Mouse (Mus musculus): ENCODE measurements at regions not wholly inside any gene's neighbourhood (a gene's known extent, or its start where the extent isn't known, plus 50 kb on each side); places are given as distances from the start of the nearest gene placed in this dataset.

DNA sequence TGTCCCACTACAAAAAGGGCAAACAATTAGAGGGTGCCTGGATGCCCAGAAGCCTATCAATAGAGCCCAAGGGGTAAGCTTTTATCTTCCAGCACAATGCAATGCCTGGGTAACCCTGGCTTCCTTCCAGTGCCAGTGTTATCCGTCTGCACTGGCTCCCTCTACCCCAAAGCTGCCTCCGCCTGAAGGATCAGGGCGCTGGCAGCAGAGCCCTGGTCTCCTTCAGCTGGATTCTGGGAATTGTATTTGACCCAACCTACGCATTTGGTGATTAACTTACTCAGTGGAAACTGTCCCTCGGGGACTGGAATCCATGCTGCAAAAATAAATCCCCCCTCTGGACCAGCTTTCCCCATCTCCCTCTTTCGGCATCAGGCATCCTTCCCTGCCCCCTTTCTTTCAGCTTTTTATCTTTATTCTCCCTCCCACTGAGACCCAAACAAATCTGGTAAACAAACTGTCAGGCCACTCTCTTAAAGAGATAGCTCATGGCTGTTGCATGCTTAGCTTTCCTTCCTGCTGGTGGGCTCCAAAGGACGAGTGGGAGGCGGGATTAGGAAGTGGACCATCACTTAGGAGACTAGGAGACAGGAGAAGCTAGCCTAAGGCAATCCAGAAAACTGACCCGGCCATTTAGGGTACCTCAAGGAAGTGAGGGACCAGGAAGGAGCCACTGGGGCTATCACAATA lies 111.5 kb upstream of the Haao start:
- no peaks in the 10 kb centered on the region for H3K27me3 ChIP-seq (ENCODE audit: control insufficient read depth, insufficient read depth, low read length)
- no peak overlapping the region for H3K9ac ChIP-seq
- H3K4me3 ChIP-seq (replicated peaks; ENCODE audit: low read length), result no peak overlapping the region
- no peak overlapping the region for H3K4me2 ChIP-seq (replicated peaks)
- DNase-seq (ENCODE audit: low spot score), result peak; percentile 59
- no peaks in the 10 kb centered on the region for H3K9me3 ChIP-seq (ENCODE audit: control insufficient read depth, low read length)
- no peak overlapping the region for H3K27ac ChIP-seq
- no peak for ATAC-seq (ENCODE audit: low FRiP score)
- 32% methylated on average over 9 of the region's 9 CpGs for WGBS
- H3K4me1 ChIP-seq (replicated peaks; ENCODE audit: control insufficient read depth, insufficient read depth, low read length), result peaks cover 28% of the 10 kb centered on the region
- H3K36me3 ChIP-seq (replicated peaks; ENCODE audit: control insufficient read depth, insufficient read depth), result no peaks in the 10 kb centered on the region

DNA sequence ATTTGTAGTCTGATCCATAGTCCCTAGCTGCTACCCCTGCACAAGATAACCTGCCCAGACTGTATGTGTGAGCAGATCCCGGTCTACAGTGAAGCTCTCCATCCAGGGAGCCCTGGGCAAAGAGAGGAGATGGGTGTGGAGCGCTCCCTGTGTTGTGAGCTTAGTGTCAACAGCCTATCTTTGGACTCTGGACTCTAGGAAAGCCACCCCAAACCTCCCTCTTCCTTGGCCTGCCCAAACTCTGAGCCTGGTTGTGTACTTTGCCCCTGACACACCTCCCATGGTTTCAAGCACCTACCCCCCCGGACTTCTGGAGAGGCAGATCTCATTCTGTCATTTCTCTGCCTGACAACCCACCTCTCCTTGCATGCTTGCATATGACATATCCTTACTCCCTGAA lies 110.9 kb upstream of the Haao start:
- no peak for ATAC-seq (ENCODE audit: low FRiP score)
- Histone ChIP-seq H3K4me2 (replicated peaks) (no peak overlapping the region), H3K4me3 (replicated peaks; ENCODE audit: low read length) (no peak overlapping the region), H3K9me3 (ENCODE audit: control insufficient read depth, low read length) (no peaks in the 10 kb centered on the region), H3K9ac (no peak overlapping the region), H3K4me1 (replicated peaks; ENCODE audit: control insufficient read depth, insufficient read depth, low read length) (peaks cover 34% of the 10 kb centered on the region), H3K27me3 (ENCODE audit: control insufficient read depth, insufficient read depth, low read length) (no peaks in the 10 kb centered on the region), H3K27ac (0 out of 2 replicates have a peak overlapping the region, but pooled peaks have one; percentile 23), H3K36me3 (replicated peaks; ENCODE audit: control insufficient read depth, insufficient read depth) (no peaks in the 10 kb centered on the region)
- no peak for DNase-seq (ENCODE audit: low spot score)
- 84% methylated on average over 3 of the region's 3 CpGs for WGBS

DNA sequence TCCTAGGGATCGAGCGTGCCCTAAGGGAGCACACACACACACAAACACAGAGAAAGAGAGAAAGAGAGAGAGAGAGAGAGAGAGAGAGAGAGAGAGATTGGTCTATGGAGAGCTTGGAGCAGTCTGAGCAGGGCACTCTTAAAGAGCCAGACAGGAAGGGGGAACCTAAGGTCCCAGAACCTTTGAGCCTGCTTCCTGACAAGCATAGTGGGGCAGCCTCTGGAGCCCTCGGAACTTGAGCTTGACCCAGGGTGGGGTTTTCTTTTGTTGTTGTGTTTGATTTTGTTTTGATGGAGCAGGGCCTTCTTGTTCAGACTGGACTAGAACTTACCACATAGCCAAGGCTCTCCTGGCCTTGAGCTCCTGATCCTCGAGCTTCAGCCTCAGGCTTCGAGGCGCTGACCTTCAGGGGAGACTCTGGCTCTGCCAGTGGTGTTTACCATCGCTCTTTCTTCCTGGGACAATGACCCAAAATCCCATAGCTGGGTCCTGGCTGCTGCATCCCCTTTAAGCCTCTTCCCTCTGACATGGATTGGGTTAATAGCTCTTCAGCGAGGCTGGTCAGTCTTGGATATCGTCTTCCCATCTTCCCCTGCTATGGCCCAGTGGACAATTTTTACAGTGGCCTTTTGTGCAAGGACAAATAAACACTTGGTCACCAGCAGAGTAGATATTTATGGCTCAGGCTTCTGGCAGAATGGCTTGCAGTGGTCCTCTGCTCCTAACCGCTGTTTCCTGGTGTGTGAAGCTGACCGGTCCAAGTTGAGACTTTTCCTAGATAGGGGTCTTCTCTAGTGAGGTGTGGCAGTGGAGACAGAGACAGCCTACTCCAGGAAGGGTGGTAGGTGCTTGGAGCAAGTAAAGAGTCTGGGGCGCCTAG lies 110.1 kb upstream of the Haao start:
- H3K36me3 ChIP-seq (replicated peaks; ENCODE audit: control insufficient read depth, insufficient read depth), result no peaks in the 10 kb centered on the region
- no peak overlapping the region for H3K4me3 ChIP-seq (replicated peaks; ENCODE audit: low read length)
- H3K4me1 ChIP-seq (replicated peaks; ENCODE audit: control insufficient read depth, insufficient read depth, low read length), result peaks cover 36% of the 10 kb centered on the region
- no peaks in the 10 kb centered on the region for H3K27me3 ChIP-seq (ENCODE audit: control insufficient read depth, insufficient read depth, low read length)
- ATAC-seq (ENCODE audit: low FRiP score) (no peak), DNase-seq (ENCODE audit: low spot score) (no peak)
- H3K4me2 ChIP-seq (replicated peaks), result no peak overlapping the region
- H3K9me3 ChIP-seq (ENCODE audit: control insufficient read depth, low read length), result no peaks in the 10 kb centered on the region
- WGBS, result 71% methylated on average over 10 of the region's 12 CpGs
- H3K27ac ChIP-seq, result 0 out of 2 replicates have a peak overlapping the region, but pooled peaks have one; percentile 23
- H3K9ac ChIP-seq, result no peak overlapping the region

DNA sequence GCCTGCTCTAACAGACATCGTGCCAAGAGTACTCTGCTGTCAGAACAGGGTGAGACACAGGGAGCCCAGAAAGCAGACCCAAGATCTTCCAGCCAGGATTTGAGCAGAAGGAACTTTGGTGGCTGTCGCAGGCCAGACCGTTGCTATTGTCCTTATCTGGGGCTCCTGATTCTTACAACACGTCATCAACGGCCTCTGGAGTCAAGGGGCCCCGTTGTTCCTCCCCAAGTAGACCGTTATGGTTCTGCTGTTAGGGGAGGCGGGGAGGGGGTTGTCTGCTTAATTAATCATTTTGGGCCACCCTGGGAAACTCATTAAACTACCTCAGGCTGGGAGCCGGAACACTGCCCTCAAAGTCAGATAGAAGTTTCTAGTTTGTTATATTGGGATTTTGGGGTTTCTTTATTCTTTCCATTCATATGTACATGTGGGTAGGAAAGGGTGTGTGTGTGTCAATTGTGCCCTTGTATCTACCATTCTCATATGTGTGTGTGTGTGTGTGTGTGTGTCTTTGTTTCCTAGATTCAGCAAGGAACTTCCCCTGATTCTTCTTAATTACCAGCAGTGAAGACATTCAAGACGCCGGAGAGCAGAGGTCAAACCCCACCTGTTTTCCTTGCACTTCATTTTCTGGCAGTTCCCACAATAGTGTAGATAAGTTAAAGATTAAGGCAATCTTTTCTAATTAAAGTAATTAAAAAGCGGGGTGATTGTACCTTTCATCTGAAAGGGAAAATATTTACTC lies 109.2 kb upstream of the Haao start:
- WGBS, result 54% methylated on average over 12 of the region's 12 CpGs
- H3K27ac ChIP-seq, result no peak overlapping the region

DNA sequence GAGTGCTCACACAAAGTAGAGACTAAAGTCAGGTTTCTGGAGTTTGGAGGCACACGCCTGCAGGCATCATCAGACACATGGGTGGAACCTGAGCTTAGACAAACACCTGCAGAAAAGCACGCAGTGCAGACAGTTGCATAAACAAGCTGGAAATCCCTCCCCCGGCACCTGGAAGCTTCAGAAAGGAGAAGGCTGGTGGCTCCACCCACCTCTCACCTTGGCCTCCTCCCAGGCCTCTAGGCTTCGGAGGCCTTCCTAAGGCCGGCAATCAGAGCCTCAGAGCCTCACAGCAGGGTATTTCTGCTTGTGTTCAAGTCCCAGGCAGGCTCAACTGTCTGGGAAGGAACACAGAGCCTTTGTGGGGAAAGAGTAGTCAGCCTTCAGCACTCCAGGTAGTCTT lies 108.2 kb upstream of the Haao start:
- Histone ChIP-seq H3K9me3 (ENCODE audit: control insufficient read depth, low read length) (no peaks in the 10 kb centered on the region), H3K4me3 (replicated peaks; ENCODE audit: low read length) (no peak overlapping the region), H3K27me3 (ENCODE audit: control insufficient read depth, insufficient read depth, low read length) (no peaks in the 10 kb centered on the region), H3K9ac (no peak overlapping the region), H3K27ac (no peak overlapping the region), H3K4me1 (replicated peaks; ENCODE audit: control insufficient read depth, insufficient read depth, low read length) (peaks cover 36% of the 10 kb centered on the region), H3K36me3 (replicated peaks; ENCODE audit: control insufficient read depth, insufficient read depth) (no peaks in the 10 kb centered on the region), H3K4me2 (replicated peaks) (no peak overlapping the region)
- DNase-seq (ENCODE audit: low spot score), result no peak
- 68% methylated on average over 5 of the region's 5 CpGs for WGBS
- ATAC-seq (ENCODE audit: low FRiP score), result no peak

More for the DNA sequence above, 109.2 kb upstream of the Haao start:
- ATAC-seq (ENCODE audit: low FRiP score) (no peak), DNase-seq (ENCODE audit: low spot score) (no peak)
- H3K9ac ChIP-seq, result no peak overlapping the region
- no peaks in the 10 kb centered on the region for H3K36me3 ChIP-seq (replicated peaks; ENCODE audit: control insufficient read depth, insufficient read depth)
- H3K4me3 ChIP-seq (replicated peaks; ENCODE audit: low read length), result no peak overlapping the region
- no peaks in the 10 kb centered on the region for H3K9me3 ChIP-seq (ENCODE audit: control insufficient read depth, low read length)
- H3K27me3 ChIP-seq (ENCODE audit: control insufficient read depth, insufficient read depth, low read length), result no peaks in the 10 kb centered on the region
- H3K4me1 ChIP-seq (replicated peaks; ENCODE audit: control insufficient read depth, insufficient read depth, low read length), result peaks cover 36% of the 10 kb centered on the region
- H3K4me2 ChIP-seq (replicated peaks), result no peak overlapping the region

DNA sequence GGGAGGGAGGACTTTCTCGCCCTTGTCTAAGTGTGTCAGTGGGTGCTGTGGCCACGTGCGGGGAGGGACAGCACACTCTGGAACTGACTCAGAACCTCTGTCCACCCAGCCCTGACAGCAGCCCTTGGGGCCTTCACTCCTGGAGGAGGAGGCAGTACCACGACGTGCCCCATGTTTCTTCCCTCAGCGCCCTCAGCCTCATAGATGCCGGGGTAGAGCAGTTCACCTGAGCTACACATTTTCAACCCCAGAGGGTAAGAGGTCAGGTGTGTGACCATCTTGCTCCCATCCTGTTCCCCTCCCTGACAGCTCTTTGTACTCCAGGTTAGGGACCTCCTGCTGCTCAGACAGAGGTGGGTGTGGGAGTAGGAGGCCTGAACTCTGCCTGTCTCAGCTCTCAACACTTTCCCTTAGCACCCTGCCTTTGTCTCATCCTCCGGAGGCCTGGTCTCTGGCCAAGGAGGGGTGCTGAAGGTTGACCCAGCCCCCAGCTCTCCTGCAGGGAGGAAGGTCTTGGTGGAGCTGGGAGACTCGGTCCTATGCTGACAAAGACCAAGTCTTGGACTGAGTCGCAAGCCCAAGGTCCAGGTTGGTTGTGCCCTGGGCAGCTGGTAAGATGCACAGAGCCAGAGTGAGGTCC lies 107.4 kb upstream of the Haao start:
- Histone ChIP-seq H3K27ac (peak overlapping the region; percentile 76), H3K27me3 (ENCODE audit: control insufficient read depth, insufficient read depth, low read length) (no peaks in the 10 kb centered on the region), H3K9ac (0 out of 2 replicates have a peak overlapping the region, but pooled peaks have one; percentile 2), H3K9me3 (ENCODE audit: control insufficient read depth, low read length) (no peaks in the 10 kb centered on the region), H3K36me3 (replicated peaks; ENCODE audit: control insufficient read depth, insufficient read depth) (no peaks in the 10 kb centered on the region), H3K4me1 (replicated peaks; ENCODE audit: control insufficient read depth, insufficient read depth, low read length) (peaks cover 36% of the 10 kb centered on the region), H3K4me3 (replicated peaks; ENCODE audit: low read length) (no peak overlapping the region), H3K4me2 (replicated peaks) (no peak overlapping the region)
- ATAC-seq (ENCODE audit: low FRiP score) (0 out of 2 replicates have a peak, but pooled peaks have one; percentile 4), DNase-seq (ENCODE audit: low spot score) (no peak)
- WGBS, result 57% methylated on average over 10 of the region's 10 CpGs

DNA sequence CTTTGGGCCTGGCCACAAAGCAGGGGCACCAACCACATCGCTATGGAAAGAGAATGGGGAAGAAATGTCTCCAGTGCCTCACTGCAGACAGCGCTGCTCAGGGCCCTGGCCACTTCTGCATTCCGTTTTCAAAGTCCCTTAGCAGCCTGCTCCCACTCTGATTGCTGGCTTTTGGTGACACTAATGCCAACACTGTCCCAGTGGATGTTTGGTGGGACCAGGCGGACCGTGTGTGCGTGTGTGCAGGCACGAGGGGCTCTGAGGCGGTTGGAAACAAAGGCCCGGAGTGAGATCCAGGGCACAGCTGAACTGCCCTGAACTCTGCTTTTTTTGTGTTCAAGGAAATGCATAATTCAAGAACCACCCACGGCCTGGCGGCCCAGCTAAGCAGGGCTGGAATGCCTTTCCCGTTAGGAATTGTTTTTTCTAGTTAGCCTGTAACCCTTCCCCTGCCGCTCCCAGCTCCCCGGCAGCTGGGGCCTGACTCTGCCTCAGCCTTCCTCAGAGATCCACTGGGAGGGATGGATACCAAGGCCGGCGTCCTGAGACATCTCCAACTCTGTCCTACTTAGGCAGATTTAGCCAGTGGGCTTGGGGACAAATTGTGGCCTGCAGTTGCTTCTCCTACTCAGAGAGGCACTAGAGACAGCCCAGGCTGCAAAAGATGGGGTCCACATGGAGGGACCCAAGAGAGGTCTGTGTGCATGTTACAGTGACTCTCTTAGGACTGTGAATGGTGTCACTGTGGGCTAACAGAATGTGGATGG lies 106.7 kb upstream of the Haao start:
- Histone ChIP-seq H3K4me1 (replicated peaks; ENCODE audit: control insufficient read depth, insufficient read depth, low read length) (peaks cover 30% of the 10 kb centered on the region), H3K9me3 (ENCODE audit: control insufficient read depth, low read length) (no peaks in the 10 kb centered on the region), H3K27me3 (ENCODE audit: control insufficient read depth, insufficient read depth, low read length) (no peaks in the 10 kb centered on the region), H3K9ac (0 out of 2 replicates have a peak overlapping the region, but pooled peaks have one; percentile 2), H3K4me2 (replicated peaks) (no peak overlapping the region), H3K36me3 (replicated peaks; ENCODE audit: control insufficient read depth, insufficient read depth) (no peaks in the 10 kb centered on the region), H3K27ac (peak overlapping the region; percentile 76), H3K4me3 (replicated peaks; ENCODE audit: low read length) (no peak overlapping the region)
- 6% methylated on average over 16 of the region's 16 CpGs for WGBS
- DNase-seq (ENCODE audit: low spot score), result peak; percentile 63
- ATAC-seq (ENCODE audit: low FRiP score), result peak; percentile 73

DNA sequence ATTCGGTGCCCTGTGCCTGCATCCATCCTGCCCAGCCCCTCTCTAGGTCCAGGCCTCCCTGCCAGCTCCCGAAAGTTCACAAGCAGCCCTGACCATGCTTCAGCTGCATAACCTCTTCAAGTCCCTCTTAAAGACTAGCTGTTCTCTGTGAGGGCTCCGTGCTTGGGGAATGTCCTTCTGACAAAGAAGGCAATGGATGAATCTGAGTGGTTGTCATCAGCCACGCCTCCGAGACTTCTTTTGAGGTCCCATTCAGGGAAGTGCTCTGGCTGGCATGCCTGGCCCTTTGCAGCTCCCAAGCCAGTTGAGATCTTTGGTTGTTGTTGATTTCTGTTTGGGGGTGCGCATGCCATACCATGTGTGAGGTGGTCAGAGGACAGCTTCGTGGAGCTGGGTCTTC lies 105.9 kb upstream of the Haao start:
- ATAC-seq (ENCODE audit: low FRiP score) (no peak), DNase-seq (ENCODE audit: low spot score) (no peak)
- no peak overlapping the region for H3K4me2 ChIP-seq (replicated peaks)
- no peaks in the 10 kb centered on the region for H3K9me3 ChIP-seq (ENCODE audit: control insufficient read depth, low read length)
- H3K9ac ChIP-seq, result no peak overlapping the region
- no peak overlapping the region for H3K4me3 ChIP-seq (replicated peaks; ENCODE audit: low read length)
- H3K27me3 ChIP-seq (ENCODE audit: control insufficient read depth, insufficient read depth, low read length), result no peaks in the 10 kb centered on the region
- peak overlapping the region; percentile 76 for H3K27ac ChIP-seq
- H3K36me3 ChIP-seq (replicated peaks; ENCODE audit: control insufficient read depth, insufficient read depth), result no peaks in the 10 kb centered on the region
- WGBS, result 44% methylated on average over 7 of the region's 7 CpGs
- peaks cover 26% of the 10 kb centered on the region for H3K4me1 ChIP-seq (replicated peaks; ENCODE audit: control insufficient read depth, insufficient read depth, low read length)
